Mouse (Mus musculus) left cerebral cortex, postnatal 14 days (tissue): Measurements from ENCODE around the gene Tmem174. TPM values are rescaled to one million over a fixed set of nuclear protein-coding genes. Genes with fewer than 3 reads are reported as not detected.

Experiments
- DNase-seq, 2 experiments: peaks; one replicate each; pipeline ENCODE4 v3.0.0; 2021 to 2022; ENCODE audit warnings: low spot score in 2 of 2, mixed read lengths in 1 of 2
- intact Hi-C: fragments of 180-260 bp; cut with DNase I; formaldehyde crosslinking; loops from one replicate; pipeline ENCODE4 v1.15.1; 2025
- total RNA-seq, 2 experiments: library from RNA; stranded (reverse); gene quantifications; 2 replicates each; pipeline ENCODE4 v1.2.3; 2021

Gene Tmem174
- total RNA-seq, 2 experiments from 2014 or later, result not detected

- intact Hi-C loops, result loop anchor here (5.0 kb wide), 2 partner anchors 86 to 226 kb away; no protein-coding TSS in a partner anchor
- no peak for DNase-seq
These were observed 48.7 kb downstream of the Tmem174 start for GRCm38 (mm10) chr13:98588480-98588879.

GRCm38 (mm10) chr13:98587639-98588038, 49.6 kb downstream of the Tmem174 start:
- intact Hi-C loops, result loop anchor here (5.0 kb wide), 2 partner anchors 85 to 225 kb away; no protein-coding TSS in a partner anchor
- peak; percentile 31 to 48 for DNase-seq

- peak; percentile 34 to 62 for DNase-seq
- intact Hi-C loops, result loop anchor here (5.0 kb wide), 2 partner anchors 85 to 225 kb away; no protein-coding TSS in a partner anchor
These were observed 50.2 kb downstream of the Tmem174 start for GRCm38 (mm10) chr13:98586817-98587575.

Other genes starting within 250 kb of the Tmem174 start
- not detected for gene Gm10320, start 145.4 kb downstream of the Tmem174 start, total RNA-seq
- under 1 TPM; 0.31 to 0.38 TPM for gene Tmem171, start 57.4 kb upstream of the Tmem174 start, total RNA-seq
- gene Fcho2, start 178.0 kb upstream of the Tmem174 start, total RNA-seq, result 10 to 100 TPM; 36.7 to 36.9 TPM